Mouse (Mus musculus): Measurements from ENCODE around the gene Ppfibp1. TPM values are rescaled to one million over a fixed set of nuclear protein-coding genes. Genes with fewer than 3 reads are reported as not detected.

The Ppfibp1 gene
- polyA plus RNA-seq (2012; rRNA removed; ENCODE audit: low replicate concordance), result 15.1 and 22.5 TPM in 2 replicates

GRCm38 (mm10) chr6:146887958-146888659 is at the start of gene Ppfibp1:
TSS of gene Ppfibp1 (plus strand) at chr6:146888487.

GRCm38 (mm10) chr6:146850050-146850449 is 38.2 kb upstream of the Ppfibp1 start, which contains the start of gene Smco2:
TSS of gene Smco2 (plus strand) at chr6:146850104.

GRCm38 (mm10) chr6:146954258-146954657 is 66.0 kb downstream of the Ppfibp1 start, which contains the start of gene 1700034J05Rik:
TSS of gene 1700034J05Rik (minus strand) at chr6:146954422.

GRCm38 (mm10) chr6:147032303-147032925 is 144.1 kb downstream of the Ppfibp1 start, which contains the start of gene Rep15:
TSS of gene Rep15 (plus strand) at chr6:147032584.

GRCm38 (mm10) chr6:147042291-147043290 is 154.3 kb downstream of the Ppfibp1 start, which contains the start of gene Mrps35:
TSS of gene Mrps35 (plus strand) at chr6:147042764.

Other genes starting within 250 kb of the Ppfibp1 start
- gene Med21, start 245.9 kb upstream of the Ppfibp1 start, polyA plus RNA-seq (2012; rRNA removed; ENCODE audit: low replicate concordance), result 12.9 and 48.0 TPM in 2 replicates
- 9.6 and 11.4 TPM in 2 replicates for gene Tm7sf3, start 245.7 kb upstream of the Ppfibp1 start, polyA plus RNA-seq (2012; rRNA removed; ENCODE audit: low replicate concordance)
- gene Stk38l, start 163.5 kb upstream of the Ppfibp1 start, polyA plus RNA-seq (2012; rRNA removed; ENCODE audit: low replicate concordance), result 2.8 and 7.2 TPM in 2 replicates
- 9.6 and 13.0 TPM in 2 replicates for gene Arntl2, start 92.4 kb upstream of the Ppfibp1 start, polyA plus RNA-seq (2012; rRNA removed; ENCODE audit: low replicate concordance)
- gene Smco2, start 38.4 kb upstream of the Ppfibp1 start, polyA plus RNA-seq (2012; rRNA removed; ENCODE audit: low replicate concordance), result not detected in 2 replicates
- gene 1700034J05Rik, start 65.9 kb downstream of the Ppfibp1 start, polyA plus RNA-seq (2012; rRNA removed; ENCODE audit: low replicate concordance), result not detected in 2 replicates
- 0.13 TPM in 1 of 2 replicates, not detected in the other for gene Rep15, start 144.1 kb downstream of the Ppfibp1 start, polyA plus RNA-seq (2012; rRNA removed; ENCODE audit: low replicate concordance)
- gene Mrps35, start 154.3 kb downstream of the Ppfibp1 start, polyA plus RNA-seq (2012; rRNA removed; ENCODE audit: low replicate concordance), result 5.8 and 7.0 TPM in 2 replicates
- 0.85 and 1.6 TPM in 2 replicates for gene Mansc4, start 198.5 kb downstream of the Ppfibp1 start, polyA plus RNA-seq (2012; rRNA removed; ENCODE audit: low replicate concordance)
- 15.5 and 16.0 TPM in 2 replicates for gene Klhl42, start 202.9 kb downstream of the Ppfibp1 start, polyA plus RNA-seq (2012; rRNA removed; ENCODE audit: low replicate concordance)

Measured in mammary gland, adult 2 months (tissue).